Mouse (Mus musculus) midbrain, postnatal 0 days (tissue): ENCODE measurements around the gene Ankk1. TPM values are rescaled to one million over a fixed set of nuclear protein-coding genes. Genes with fewer than 3 reads are reported as not detected.

Experiments used
- ATAC-seq: fragments of 200-750 bp; cut with Nextera tagmentation; 2 replicates; pipeline ENCODE4 v1.8.0; 2017; ENCODE audit warnings: moderate number of reproducible peaks, mild to moderate bottlenecking, moderate TSS enrichment, moderate library complexity; ENCODE audit not compliant: low FRiP score
- DNase-seq: peaks from one replicate; pipeline ENCODE4 v3.0.0-alpha.2; 2015; ENCODE audit warnings: low spot score
- H3K27ac ChIP-seq: fragments of 300-500 bp; sonication (generic); 2 replicates; pipeline ENCODE4 v1.5.1; 2014; ENCODE audit warnings: low read depth, mild to moderate bottlenecking, low read length, mixed read lengths
- H3K27me3 ChIP-seq: fragments of 300-500 bp; sonication (generic); 2 replicates; pipeline ENCODE4 v1.6.1; 2014; ENCODE audit warnings: low read length, control low read depth, mixed read lengths; ENCODE audit not compliant: insufficient read depth
- H3K36me3 ChIP-seq: fragments of 300-500 bp; sonication (generic); 2 replicates; pipeline ENCODE4 v1.6.1; 2014; ENCODE audit warnings: low read length, control low read depth, mixed read lengths; ENCODE audit not compliant: insufficient read depth
- H3K4me1 ChIP-seq: fragments of 300-500 bp; sonication (generic); 2 replicates; pipeline ENCODE4 v1.6.1; 2014; ENCODE audit warnings: mild to moderate bottlenecking, control low read depth, antibody characterized with exemption, low read length, mixed read lengths; ENCODE audit not compliant: insufficient read depth
- H3K4me2 ChIP-seq: fragments of 300-500 bp; sonication (generic); 2 replicates; pipeline ENCODE4 v1.6.1; 2014; ENCODE audit warnings: low read depth, mild to moderate bottlenecking, low read length, mixed read lengths; ENCODE audit not compliant: poor library complexity, severe bottlenecking
- H3K4me3 ChIP-seq: fragments of 300-500 bp; sonication (generic); 2 replicates; pipeline ENCODE4 v1.5.1; 2014; ENCODE audit warnings: low read depth, mild to moderate bottlenecking, low read length, moderate library complexity
- H3K9ac ChIP-seq: fragments of 300-500 bp; sonication (generic); replicated peaks from 2 replicates; pipeline ENCODE4 v1.6.1; 2014; ENCODE audit warnings: mild to moderate bottlenecking, low read length, moderate library complexity, mixed read lengths; ENCODE audit not compliant: poor library complexity, severe bottlenecking
- H3K9me3 ChIP-seq: fragments of 300-500 bp; sonication (generic); 2 replicates; pipeline ENCODE4 v1.6.1; 2016; ENCODE audit warnings: low read length, control low read depth
- CTCF ChIP-seq: IDR thresholded peaks from 2 replicates; pipeline ENCODE4 v1.5.1; 2016; ENCODE audit warnings: antibody characterized with exemption, mild to moderate bottlenecking
- WGBS: fragments of 180-500 bp; shearing (Covaris S2); extraction: QIAGEN DNeasy Blood & Tissue Kit; methylation state at CpG from one replicate; pipeline ENCODE4 v1.1.7; 2014; 5-methylcytosine and 5-hydroxymethylcytosine counted together
- polyA plus RNA-seq: library from polyadenylated mRNA; unstranded; fragments of >200 nt; fragmentation: Nextera tagmentation; extraction: Ambion mirVana; gene quantifications from 2 replicates; pipeline ENCODE4 v1.2.1, GENCODE M21; 2015
- total RNA-seq: library from RNA; depleted of rRNA; stranded (reverse); fragments of >200 nt; gene quantifications from 2 replicates; pipeline ENCODE4 v1.2.3, GENCODE M21; 2014; rRNA removed

The Ankk1 gene
- total and polyA plus RNA-seq, 2 experiments from 2014 or later: not detected

GRCm38 (mm10) chr9:49384041-49384440 is 42.8 kb downstream of the Ankk1 start:
- H3K27me3 ChIP-seq: no peaks in the 10 kb centered on the region
- no peak for DNase-seq

GRCm38 (mm10) chr9:49379962-49380361 is 46.9 kb downstream of the Ankk1 start:
- H3K4me2 ChIP-seq: no peak overlapping the region
- H3K4me1 ChIP-seq: no peaks in the 10 kb centered on the region
- no peak for DNase-seq
- H3K4me3 ChIP-seq: no peak overlapping the region
- 88% methylated on average over 4 of the region's 4 CpGs for WGBS
- H3K9ac ChIP-seq: no peak overlapping the region
- no peaks in the 10 kb centered on the region for H3K9me3 ChIP-seq
- no peak overlapping the region for H3K27ac ChIP-seq
- no peak for TF ChIP-seq CTCF
- no peaks in the 10 kb centered on the region for H3K36me3 ChIP-seq
- H3K27me3 ChIP-seq: no peaks in the 10 kb centered on the region
- ATAC-seq: no peak

More at GRCm38 (mm10) chr9:49384041-49384440, 42.8 kb downstream of the Ankk1 start:
- Histone ChIP-seq H3K4me3 (no peak overlapping the region), H3K27ac (no peak overlapping the region), H3K36me3 (no peaks in the 10 kb centered on the region), H3K9me3 (no peaks in the 10 kb centered on the region), H3K9ac (no peak overlapping the region), H3K4me2 (no peak overlapping the region), H3K4me1 (no peaks in the 10 kb centered on the region)
- no peak for TF ChIP-seq CTCF
- no peak for ATAC-seq
- 23% methylated on average over 3 of the region's 3 CpGs for WGBS

DNA sequence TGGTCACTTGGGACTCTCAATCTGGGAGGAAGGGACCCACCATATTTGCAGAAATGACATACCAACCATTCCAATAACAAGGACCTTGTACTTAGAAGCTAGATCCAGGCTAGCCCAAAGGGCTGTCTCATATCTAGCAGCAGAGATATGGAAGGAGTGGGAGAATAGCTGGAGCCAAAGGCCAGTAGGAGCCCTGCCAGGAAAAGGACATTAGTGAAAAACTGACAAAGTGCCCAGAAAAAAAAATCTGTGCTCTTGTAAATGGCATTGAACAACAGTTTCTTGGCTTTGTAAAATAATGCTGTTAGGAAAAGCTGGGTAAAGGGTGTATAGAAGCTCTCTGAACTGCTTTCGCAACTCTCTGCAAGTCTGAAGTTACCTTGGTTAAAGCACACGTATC is 52.9 kb downstream of the Ankk1 start:
- no peak overlapping the region for H3K27ac ChIP-seq
- no peaks in the 10 kb centered on the region for H3K36me3 ChIP-seq
- H3K27me3 ChIP-seq: no peaks in the 10 kb centered on the region
- no peak overlapping the region for H3K4me2 ChIP-seq
- TF ChIP-seq CTCF: no peak
- DNase-seq: no peak
- H3K9me3 ChIP-seq: no peaks in the 10 kb centered on the region
- H3K4me1 ChIP-seq: no peaks in the 10 kb centered on the region
- no peak overlapping the region for H3K4me3 ChIP-seq
- H3K9ac ChIP-seq: no peak overlapping the region
- ATAC-seq: no peak
- WGBS: 82% methylated on average over 2 of the region's 2 CpGs

- 28% methylated on average over 5 of the region's 5 CpGs for WGBS
- Histone ChIP-seq H3K4me1 (no peaks in the 10 kb centered on the region), H3K27ac (no peak overlapping the region), H3K36me3 (no peaks in the 10 kb centered on the region), H3K27me3 (no peaks in the 10 kb centered on the region), H3K4me2 (no peak overlapping the region), H3K9me3 (no peaks in the 10 kb centered on the region), H3K9ac (no peak overlapping the region), H3K4me3 (no peak overlapping the region)
- ATAC-seq: no peak
- DNase-seq: no peak
- no peak for TF ChIP-seq CTCF
These were observed 61.1 kb downstream of the Ankk1 start for GRCm38 (mm10) chr9:49365763-49366162.

Other genes starting within 250 kb of the Ankk1 start
- not detected in 2 replicates for gene Gm4894, start 176.5 kb downstream of the Ankk1 start, total RNA-seq
- gene Gm4894, start 176.5 kb downstream of the Ankk1 start, polyA plus RNA-seq: not detected in 2 replicates
- gene Drd2, start 86.4 kb downstream of the Ankk1 start, total RNA-seq: 12.7 and 13.3 TPM in 2 replicates
- gene Drd2, start 86.4 kb downstream of the Ankk1 start, polyA plus RNA-seq: 7.8 and 8.6 TPM in 2 replicates
- gene Ttc12, start 59.2 kb upstream of the Ankk1 start, total RNA-seq: 1.8 and 2.0 TPM in 2 replicates
- gene Ttc12, start 59.2 kb upstream of the Ankk1 start, polyA plus RNA-seq: 1.3 and 2.1 TPM in 2 replicates